Mouse (Mus musculus) hindbrain, postnatal 0 days (tissue): ENCODE data around the gene Ppp1cc. TPM values are rescaled to one million over a fixed set of nuclear protein-coding genes. Genes with fewer than 3 reads are reported as not detected.
A peak's percentile ranks its signal among the peaks of the same experiment; 100 is the strongest.
"Not testable (repeated sequence)": the region's sequence is repeated elsewhere in the genome, so short reads cannot be mapped to it uniquely, and the experiment has no call there.

Experiments used
- ATAC-seq: fragments of 200-750 bp; cut with Nextera tagmentation; 2 replicates; pipeline ENCODE4 v1.8.0; 2017; ENCODE audit warnings: mild to moderate bottlenecking, moderate TSS enrichment, moderate library complexity
- DNase-seq: peaks from one replicate; pipeline ENCODE4 v3.0.0-alpha.2; 2015; ENCODE audit warnings: low spot score
- H3K27ac ChIP-seq: fragments of 300-500 bp; sonication (generic); 2 replicates; pipeline ENCODE4 v1.5.1; 2014; ENCODE audit warnings: mild to moderate bottlenecking
- H3K27me3 ChIP-seq: fragments of 300-500 bp; sonication (generic); 2 replicates; pipeline ENCODE4 v1.6.1; 2014; ENCODE audit warnings: low read length, mixed read lengths; ENCODE audit not compliant: insufficient read depth
- H3K36me3 ChIP-seq: fragments of 300-500 bp; sonication (generic); 2 replicates; pipeline ENCODE4 v1.6.1; 2014; ENCODE audit warnings: low read length, mixed read lengths; ENCODE audit not compliant: insufficient read depth
- H3K4me1 ChIP-seq: fragments of 300-500 bp; sonication (generic); 2 replicates; pipeline ENCODE4 v1.6.1; 2014; ENCODE audit warnings: antibody characterized with exemption, low read length, mixed read lengths; ENCODE audit not compliant: insufficient read depth
- H3K4me2 ChIP-seq: fragments of 300-500 bp; sonication (generic); 2 replicates; pipeline ENCODE4 v1.6.1; 2014; ENCODE audit warnings: low read depth, mild to moderate bottlenecking, low read length, moderate library complexity, mixed read lengths
- H3K4me3 ChIP-seq: fragments of 300-500 bp; sonication (generic); 2 replicates; pipeline ENCODE4 v1.5.1; 2014; ENCODE audit warnings: low read length
- H3K9ac ChIP-seq: fragments of 300-500 bp; sonication (generic); replicated peaks from 2 replicates; pipeline ENCODE4 v1.6.1; 2014; ENCODE audit warnings: mild to moderate bottlenecking, low read length, moderate library complexity, mixed read lengths
- H3K9me3 ChIP-seq: fragments of 300-500 bp; sonication (generic); 2 replicates; pipeline ENCODE4 v1.6.1; 2016; ENCODE audit warnings: low read length, mixed read lengths
- CTCF ChIP-seq: IDR thresholded peaks from 2 replicates; pipeline ENCODE4 v1.5.1; 2016; ENCODE audit warnings: antibody characterized with exemption, control low read depth, low read depth
- WGBS: fragments of 180-500 bp; shearing (Covaris S2); extraction: QIAGEN DNeasy Blood & Tissue Kit; methylation state at CpG from one replicate; pipeline ENCODE4 v1.1.7; 2014; 5-methylcytosine and 5-hydroxymethylcytosine counted together
- polyA plus RNA-seq: library from polyadenylated mRNA; unstranded; fragments of >200 nt; fragmentation: Nextera tagmentation; extraction: Ambion mirVana; gene quantifications from 2 replicates; pipeline ENCODE4 v1.2.1, GENCODE M21; 2015
- total RNA-seq: library from RNA; depleted of rRNA; stranded (reverse); fragments of >200 nt; gene quantifications from 2 replicates; pipeline ENCODE4 v1.2.3, GENCODE M21; 2014

Gene Ppp1cc
- total and polyA plus RNA-seq, 2 experiments from 2014 or later = 184 to 205 TPM

DNA sequence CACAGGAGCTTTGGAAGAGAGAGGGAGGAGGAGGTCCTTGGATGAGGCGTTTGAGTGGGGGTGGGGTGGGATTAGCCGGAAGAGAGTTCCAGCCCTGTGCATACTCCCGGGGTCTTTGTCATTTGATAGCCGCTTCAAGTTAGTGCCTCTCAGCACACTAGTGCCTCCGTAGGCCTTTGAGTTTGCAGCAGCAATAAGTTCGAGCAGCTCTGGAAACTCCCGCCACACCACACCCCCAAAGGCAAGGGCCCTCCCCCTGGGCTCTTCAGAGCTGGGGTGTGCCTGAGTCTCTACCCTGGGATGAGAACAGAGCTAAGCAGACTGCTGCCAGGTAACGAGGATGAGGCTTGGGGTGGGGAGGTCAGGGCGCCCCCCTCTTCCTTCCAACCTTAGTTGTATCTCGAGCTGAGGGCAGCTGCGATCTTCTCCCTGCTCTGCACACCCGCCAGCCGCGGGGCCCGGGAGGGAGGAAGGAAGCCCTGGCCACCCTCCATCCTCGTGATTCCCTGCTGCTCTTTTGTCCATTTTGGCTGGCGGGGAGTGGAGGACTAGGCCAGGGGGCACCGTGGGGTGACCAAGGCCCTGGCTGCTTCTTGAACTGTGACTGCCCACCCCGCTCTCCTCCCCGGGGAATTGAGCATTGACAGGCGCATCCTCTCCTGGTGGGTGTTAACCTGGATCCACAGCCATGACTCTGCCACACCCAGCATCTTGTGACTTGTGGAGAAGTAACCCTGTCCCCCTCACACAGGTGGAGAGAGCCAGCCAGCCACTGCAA lies 51.7 kb downstream of the Ppp1cc start:
- TF ChIP-seq CTCF = 0 out of 2 replicates have a peak, but pooled peaks have one; percentile 4
- ATAC-seq = peak; percentile 59; the same call in 1 of the 2 replicates
- no peaks in the 10 kb centered on the region for H3K36me3 ChIP-seq
- H3K27ac ChIP-seq = no peak overlapping the region
- H3K27me3 ChIP-seq = no peaks in the 10 kb centered on the region
- no peak overlapping the region for H3K4me3 ChIP-seq
- no peaks in the 10 kb centered on the region for H3K9me3 ChIP-seq
- 8% methylated on average over 17 of the region's 21 CpGs for WGBS
- peak overlapping the region; percentile 45 for H3K4me2 ChIP-seq
- DNase-seq = peak; percentile 45
- H3K9ac ChIP-seq = no peak overlapping the region
- no peaks in the 10 kb centered on the region for H3K4me1 ChIP-seq

DNA sequence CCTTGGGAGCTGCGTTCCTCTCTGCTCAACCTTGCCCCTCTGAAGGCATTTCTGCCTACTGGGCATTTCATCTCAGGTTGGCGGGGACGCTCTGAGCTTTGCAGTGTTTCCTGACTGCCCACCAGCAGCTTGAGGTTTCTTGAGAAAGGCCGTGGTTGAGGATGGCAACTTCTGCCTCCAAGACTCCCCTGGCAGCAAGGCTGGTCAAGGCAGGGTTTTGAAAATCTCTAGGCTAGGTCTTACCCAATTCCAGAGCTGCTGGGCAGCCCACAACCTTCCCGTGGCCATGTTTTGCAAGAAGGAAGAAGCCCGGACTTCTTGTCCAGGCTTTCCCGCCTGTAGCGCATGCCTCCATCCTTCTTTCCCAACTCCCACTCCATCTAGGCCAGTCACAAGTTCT lies 52.8 kb downstream of the Ppp1cc start:
- ATAC-seq = no peak
- 92% methylated on average over 8 of the region's 8 CpGs for WGBS
- no peak for TF ChIP-seq CTCF

DNA sequence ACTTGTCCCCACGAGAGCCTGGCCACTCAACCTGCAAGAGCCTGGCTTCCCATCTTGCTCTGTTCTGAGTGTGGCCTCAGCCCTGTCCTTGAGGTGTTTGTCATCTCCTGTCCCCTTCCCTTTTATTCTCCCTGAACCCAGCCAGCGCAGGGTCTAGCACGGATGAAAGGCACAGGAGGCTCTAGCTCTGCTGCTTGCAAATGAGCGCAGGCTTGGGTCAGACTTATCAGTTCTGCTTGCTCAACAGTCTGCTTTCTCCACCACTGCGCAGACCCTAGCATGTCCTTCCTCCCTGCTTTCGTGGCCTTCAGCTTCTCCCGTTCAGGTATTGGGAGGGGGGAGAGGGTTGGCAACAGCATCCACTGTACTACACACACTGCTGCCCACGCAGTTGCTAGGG lies 54.0 kb downstream of the Ppp1cc start:
- Histone ChIP-seq H3K4me2 (no peak overlapping the region), H3K36me3 (no peaks in the 10 kb centered on the region), H3K27ac (no peak overlapping the region), H3K9ac (no peak overlapping the region), H3K9me3 (no peaks in the 10 kb centered on the region), H3K27me3 (no peaks in the 10 kb centered on the region), H3K4me3 (no peak overlapping the region), H3K4me1 (no peaks in the 10 kb centered on the region)
- TF ChIP-seq CTCF = no peak
- DNase-seq (no peak), ATAC-seq (no peak)
- WGBS = 84% methylated on average over 8 of the region's 8 CpGs

More for the DNA sequence above, 52.8 kb downstream of the Ppp1cc start:
- Histone ChIP-seq H3K36me3 (no peaks in the 10 kb centered on the region), H3K4me2 (no peak overlapping the region), H3K9ac (no peak overlapping the region), H3K4me3 (no peak overlapping the region), H3K27me3 (no peaks in the 10 kb centered on the region), H3K9me3 (no peaks in the 10 kb centered on the region), H3K27ac (no peak overlapping the region), H3K4me1 (no peaks in the 10 kb centered on the region)
- no peak for DNase-seq

DNA sequence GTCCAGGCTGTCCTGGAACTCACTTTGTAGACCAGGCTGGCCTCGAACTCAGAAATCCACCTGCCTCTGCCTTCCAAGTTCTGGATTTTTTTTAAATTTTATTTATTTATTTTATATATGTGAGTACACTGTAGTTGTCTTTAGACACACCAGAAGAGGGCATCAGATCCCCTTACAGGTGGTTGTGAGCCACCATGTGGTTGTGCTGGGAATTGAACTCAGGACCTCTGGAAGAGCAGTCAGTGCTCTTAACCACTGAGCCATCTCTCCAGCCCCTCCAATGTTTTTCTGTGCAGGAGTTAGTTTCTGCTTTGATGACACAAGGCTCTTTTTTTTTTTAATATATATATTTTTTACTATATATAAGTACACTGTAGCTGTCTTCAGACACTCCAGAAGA lies 54.7 kb downstream of the Ppp1cc start:
- H3K4me2 ChIP-seq, DNase-seq, H3K36me3 ChIP-seq, H3K27ac ChIP-seq, H3K9ac ChIP-seq, H3K4me1 ChIP-seq, H3K9me3 ChIP-seq, ATAC-seq, H3K27me3 ChIP-seq, H3K4me3 ChIP-seq: not testable (repeated sequence)
- TF ChIP-seq CTCF = peak; percentile 12; the same call in 1 of the 2 replicates
- WGBS = 94% methylated on average over 1 of the region's 1 CpGs

DNA sequence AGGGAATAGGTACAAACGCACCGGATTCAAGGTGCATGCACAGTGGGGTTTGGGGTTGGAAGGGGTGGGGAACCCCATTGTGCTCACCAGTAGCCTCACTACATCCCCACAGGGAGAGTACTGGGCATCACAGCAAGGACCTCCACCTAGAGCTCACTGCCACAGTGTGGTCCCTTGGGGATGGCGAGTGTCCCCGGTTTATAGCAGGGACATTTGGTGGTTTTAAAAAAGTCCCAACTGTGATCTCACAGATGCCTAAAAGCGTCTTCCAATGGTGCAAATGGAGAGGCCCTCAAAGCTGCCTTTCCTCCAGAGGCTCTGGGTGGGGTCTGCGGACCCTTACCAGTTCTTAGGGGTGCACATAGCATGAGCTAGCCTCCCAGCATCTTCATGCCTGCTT lies 55.8 kb downstream of the Ppp1cc start:
- no peaks in the 10 kb centered on the region for H3K27me3 ChIP-seq
- H3K9ac ChIP-seq = no peak overlapping the region
- WGBS = 92% methylated on average over 6 of the region's 6 CpGs
- H3K9me3 ChIP-seq = no peaks in the 10 kb centered on the region
- ATAC-seq = no peak
- H3K27ac ChIP-seq = no peak overlapping the region
- no peak for TF ChIP-seq CTCF
- no peak overlapping the region for H3K4me2 ChIP-seq
- H3K4me3 ChIP-seq = no peak overlapping the region
- DNase-seq = no peak
- no peaks in the 10 kb centered on the region for H3K36me3 ChIP-seq
- no peaks in the 10 kb centered on the region for H3K4me1 ChIP-seq

DNA sequence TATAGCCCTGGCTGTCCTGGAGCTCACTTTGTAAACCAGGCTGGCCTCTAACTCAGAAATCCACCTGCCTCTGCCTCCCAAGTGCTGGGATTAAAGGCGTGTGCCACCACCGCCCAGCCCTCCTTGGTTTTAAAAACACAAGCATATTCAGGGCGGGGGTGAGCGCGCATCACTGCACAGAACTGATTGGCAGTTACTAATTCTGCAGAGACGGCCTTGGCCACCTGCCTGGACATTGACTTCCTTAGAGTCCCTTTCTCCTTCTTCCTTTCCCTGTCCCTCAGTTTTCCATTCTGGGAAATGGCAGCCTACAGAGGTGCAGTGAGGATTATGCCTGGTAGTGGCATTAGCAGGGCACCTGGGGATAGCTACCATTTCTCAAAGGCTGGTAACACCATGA lies 59.6 kb downstream of the Ppp1cc start:
- no peak overlapping the region for H3K4me3 ChIP-seq

DNA sequence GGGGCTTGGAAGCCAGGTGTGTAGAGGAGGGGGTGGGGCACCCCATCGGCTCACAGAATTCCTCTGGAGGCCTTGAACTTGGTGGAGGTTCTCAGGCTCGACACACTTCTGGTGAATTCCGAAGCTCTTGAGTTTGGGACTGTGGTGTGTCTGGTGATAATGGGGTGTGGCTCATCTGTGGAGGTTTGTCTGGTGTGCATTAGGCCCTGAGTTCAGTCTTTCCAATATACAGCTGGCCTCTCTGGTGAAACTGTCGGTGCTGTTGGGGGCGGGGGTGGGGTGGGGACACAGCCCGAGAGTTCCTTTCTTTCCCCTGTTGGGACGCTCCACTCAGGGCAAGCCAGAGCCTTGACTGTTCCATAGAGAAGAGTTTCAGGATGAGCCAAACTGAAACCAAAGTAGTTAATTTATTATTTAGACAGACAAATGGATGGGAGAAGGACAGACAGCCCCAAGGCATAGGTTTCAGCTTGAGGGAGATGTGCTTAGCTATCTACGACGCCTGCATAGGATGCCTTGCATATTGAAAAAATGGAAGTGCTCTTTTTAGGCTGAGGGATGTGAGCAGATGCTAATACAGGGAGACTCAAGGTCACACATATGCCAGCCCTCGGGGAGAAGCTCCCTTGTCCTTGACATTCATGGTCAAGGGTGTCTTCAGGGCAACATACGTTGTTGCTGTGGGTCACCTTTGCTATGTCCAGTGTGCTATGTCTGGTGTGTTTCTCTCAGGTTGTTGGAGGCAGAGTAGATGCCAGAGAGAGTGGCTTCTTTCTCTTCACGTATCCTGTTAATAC lies 60.2 kb downstream of the Ppp1cc start:
- no peak overlapping the region for H3K9ac ChIP-seq
- no peaks in the 10 kb centered on the region for H3K4me1 ChIP-seq
- H3K36me3 ChIP-seq = no peaks in the 10 kb centered on the region
- ATAC-seq (no peak), DNase-seq (no peak)
- no peak overlapping the region for H3K4me3 ChIP-seq
- no peaks in the 10 kb centered on the region for H3K9me3 ChIP-seq
- no peak overlapping the region for H3K4me2 ChIP-seq
- no peaks in the 10 kb centered on the region for H3K27me3 ChIP-seq
- no peak overlapping the region for H3K27ac ChIP-seq
- WGBS = 87% methylated on average over 12 of the region's 12 CpGs
- no peak for TF ChIP-seq CTCF

More for the DNA sequence above, 59.6 kb downstream of the Ppp1cc start:
- DNase-seq = no peak
- 74% methylated on average over 6 of the region's 6 CpGs for WGBS
- no peak for TF ChIP-seq CTCF
- Histone ChIP-seq H3K9me3 (no peaks in the 10 kb centered on the region), H3K27me3 (no peaks in the 10 kb centered on the region), H3K9ac (no peak overlapping the region), H3K27ac (no peak overlapping the region), H3K4me1 (no peaks in the 10 kb centered on the region), H3K36me3 (no peaks in the 10 kb centered on the region), H3K4me2 (no peak overlapping the region)
- no peak for ATAC-seq
